Mouse (Mus musculus): ENCODE measurements around the gene Use1.

Gene Use1

DNA sequence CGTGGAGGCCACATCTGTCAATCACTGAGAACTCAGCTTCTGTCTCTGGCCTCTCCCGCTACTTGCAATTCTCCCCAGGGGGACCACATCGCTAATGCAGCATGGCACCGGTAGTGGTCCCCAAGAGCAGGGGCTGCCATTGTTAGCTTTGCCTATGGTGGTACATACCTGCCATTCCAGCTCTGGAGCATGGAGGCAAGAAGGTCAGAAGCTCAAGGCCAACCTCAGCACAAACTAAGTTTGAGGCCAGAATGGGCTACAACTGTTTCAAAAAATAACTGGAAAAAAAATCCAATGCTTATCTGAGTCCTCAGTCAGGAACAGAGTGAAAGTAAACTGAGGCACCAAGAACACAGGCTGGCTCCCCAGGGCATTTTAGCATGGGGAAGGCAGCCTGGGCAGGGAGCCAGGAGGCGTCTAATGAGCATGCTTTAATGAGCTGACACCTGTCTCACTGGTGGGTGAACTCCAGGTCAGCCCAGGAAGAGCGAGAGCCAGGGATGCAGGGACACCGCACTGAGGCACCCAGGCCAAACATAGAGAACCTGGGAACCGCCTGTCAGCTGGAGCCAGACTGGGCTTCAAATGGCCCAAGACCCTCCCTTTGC, 9.9 kb downstream of the Use1 start:
- DNase-seq (ENCODE audit: low spot score in 2 of 2) = no peak

DNA sequence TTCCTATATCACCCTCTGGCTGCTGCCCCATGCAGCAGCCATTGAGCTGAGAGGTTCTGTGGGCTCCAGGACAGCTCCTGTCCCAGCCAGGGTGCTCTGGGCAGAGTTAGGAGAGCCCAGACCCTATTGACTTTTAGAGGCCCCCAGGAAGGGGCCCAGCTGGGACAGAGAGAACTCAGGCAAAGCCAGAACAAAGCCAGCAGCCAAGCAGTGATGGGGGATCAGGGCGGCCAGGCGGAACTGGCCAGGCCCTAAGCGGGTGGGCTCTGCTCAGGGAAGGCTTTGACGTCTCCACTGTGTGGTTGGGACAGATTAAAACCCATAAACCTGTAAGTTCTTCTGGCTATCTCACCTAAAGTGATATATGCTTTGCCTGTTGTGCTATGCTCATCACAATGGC, 12.4 kb downstream of the Use1 start:
- no peak for DNase-seq (ENCODE audit: low spot score in 2 of 2)

DNA sequence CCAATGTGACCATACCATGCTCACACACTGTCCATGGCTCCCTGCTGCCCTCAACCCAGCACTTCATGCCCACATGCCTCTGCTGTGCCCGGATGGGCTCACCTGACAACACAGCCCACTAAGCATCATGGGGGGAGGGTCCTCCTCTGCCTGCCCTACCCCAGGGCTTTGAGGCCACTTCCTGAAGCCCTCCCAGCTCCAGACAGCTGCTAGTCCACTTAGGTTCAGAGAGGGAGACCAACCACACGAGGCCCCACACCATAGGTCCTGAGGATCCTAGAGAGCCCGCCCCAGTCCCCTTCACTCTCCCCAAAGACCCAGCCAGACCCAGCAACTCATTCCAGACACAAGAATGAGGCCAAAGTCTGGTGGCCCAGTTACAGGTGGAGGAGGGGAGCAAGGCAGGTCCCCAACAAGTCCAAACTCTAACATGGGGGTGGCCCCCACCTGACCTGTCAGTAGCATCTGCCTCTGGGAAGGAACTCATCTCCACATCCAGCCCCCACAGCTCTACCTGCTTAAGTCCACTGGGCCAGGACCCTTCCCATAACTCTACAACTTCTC, 12.9 kb downstream of the Use1 start:
- no peak for DNase-seq (ENCODE audit: low spot score in 2 of 2)

DNA sequence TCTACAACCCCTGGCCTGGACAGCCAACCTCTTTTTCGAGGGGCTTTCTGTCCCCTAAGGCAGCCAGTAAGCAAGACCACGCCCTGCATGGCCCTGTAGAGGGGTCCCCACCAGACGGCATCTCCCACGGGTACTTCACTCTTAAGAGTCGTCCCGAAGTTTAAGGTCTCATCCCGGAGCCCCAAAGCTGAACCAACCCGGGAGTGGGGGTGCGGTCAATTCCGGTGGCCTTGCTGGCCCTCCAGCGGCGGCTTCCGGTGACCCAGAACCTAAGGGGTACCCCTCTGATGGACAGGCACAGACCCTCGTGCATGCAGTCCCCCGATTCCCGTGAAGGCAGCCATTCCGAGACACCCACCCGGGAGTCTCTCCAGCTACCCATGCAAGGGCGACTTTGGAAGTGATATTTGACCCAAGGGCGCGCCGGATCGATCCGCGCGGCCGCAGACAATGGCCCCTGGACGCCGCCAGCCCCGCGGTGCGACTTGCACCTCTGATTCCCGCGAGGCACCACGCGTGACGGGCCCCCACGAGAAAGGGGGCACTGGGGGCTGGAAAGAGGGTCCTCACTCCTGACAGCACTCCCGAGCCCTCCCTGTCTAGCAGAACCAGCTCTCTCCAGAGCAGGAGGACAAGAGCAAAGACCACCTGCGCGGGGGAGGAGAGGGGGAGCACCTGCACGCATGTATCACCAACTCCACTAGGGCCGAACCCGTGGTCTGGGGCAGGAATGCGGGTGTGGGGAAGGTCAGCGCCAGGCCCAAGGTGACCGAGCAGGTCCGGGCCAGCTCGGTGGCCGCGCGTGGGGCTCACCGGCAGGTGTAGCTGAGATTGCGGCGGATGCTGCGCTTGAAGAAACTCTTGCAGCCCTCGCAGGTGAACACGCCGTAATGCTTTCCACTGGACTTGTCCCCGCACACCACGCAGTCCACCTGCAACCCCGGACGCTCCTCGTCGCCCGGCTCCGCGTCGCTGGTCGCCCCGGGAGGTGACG, 13.8 kb downstream of the Use1 start:
- no peak for DNase-seq (ENCODE audit: low spot score in 2 of 2)

DNA sequence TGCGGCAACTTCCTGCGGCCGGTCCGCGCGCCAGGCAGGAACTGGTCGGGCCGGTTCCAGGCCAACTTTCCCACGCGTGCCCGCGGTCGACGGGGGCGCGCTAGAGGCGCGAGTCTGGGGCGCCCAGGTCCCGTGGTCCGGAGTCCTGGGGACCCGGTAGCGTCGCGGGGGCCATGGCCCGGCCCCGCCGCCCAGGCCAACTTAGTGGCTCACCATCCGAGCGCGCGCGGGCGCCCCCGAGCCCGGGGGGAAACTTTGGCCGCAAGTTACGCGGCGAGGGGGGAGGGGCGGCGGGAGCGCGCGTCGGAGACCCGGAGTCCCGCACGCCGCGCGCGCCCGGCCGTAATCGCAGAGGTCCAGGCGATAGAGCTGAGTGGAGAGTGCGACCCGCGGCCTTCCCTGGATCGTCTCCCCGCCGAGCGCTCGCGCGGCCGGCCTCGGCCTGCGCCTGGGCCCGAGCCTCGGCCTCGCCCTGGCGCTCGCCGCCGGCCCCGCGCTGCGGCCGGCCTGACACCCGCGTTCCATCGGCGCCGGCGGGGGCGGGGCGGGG, 14.8 kb downstream of the Use1 start, which contains the start of gene Nr2f6:
Gene Nr2f6, minus strand, starts transcription at position 540 of the 550 bp plus-strand sequence.
- DNase-seq (ENCODE audit: low spot score in 2 of 2) = no peak

DNA sequence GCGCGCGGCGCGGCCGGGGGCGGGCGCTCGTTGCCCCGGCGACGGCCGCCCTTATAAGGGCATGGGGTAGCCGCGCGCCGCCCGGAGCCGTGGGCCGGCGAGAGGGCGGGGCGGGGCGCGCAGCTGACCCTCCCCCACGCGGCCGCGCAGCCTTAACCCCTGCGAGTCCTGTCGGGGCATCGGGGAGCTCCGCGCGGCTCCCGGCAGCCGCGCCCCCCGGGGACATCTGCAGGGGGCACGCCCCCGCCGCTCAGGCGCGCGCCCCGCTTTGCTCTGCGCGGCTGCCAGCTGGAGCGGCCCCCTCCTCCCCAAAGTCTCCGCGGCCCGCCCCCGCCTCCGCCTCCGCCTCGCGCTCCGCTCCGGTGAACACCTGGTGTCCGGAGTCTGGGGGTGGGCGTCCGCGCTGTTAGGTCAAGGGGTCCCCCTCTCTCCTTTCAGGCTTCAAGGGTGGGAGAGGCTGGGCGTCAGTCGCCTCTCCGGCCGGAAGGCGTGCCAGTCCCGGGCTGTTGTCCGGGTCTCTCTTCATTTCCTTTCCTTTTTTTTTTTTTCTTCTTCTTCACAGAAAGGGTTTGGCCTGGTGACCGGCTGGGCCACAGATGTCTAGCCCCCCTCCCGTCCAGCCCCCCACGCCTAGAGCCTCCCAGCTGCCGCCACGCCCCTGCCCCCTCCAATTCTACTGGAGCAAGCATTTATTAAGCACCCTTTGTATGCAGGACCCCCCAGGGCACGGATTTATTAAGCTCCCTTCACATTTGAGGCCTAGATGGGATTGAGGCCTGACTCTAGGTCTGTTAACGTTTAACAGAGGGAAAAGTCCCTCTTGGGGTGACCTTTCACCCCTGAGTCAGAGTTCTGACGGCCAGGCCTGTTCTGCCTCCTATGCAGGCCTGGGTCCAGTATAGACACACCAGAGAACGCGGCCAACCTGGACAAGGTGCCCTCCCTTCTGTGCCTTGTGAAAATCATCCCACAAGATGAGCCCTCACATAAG, 15.6 kb downstream of the Use1 start:
- DNase-seq (ENCODE audit: low spot score in 2 of 2) = peak in 1 of 2 experiments; percentile 62

DNA sequence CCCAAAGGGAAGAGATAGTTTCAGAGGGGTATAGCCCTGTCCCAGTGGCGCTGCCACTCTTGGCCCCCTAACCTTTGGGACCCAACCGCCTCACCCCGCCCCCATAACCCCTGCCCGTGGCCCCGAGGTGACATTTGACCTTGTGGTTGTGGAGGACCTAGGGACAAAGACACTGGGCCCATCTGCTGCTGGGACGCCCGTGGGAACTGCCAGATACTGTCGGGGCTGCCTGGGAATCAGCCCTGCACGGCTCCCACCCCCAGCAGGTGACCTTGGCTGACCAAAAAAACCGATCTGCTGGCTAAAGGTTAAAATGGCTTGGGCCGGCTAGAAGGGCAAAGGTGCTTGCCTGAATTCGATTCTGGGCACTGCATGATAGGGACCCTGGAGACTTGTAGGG, 16.7 kb downstream of the Use1 start:
- no peak for DNase-seq (ENCODE audit: low spot score in 2 of 2)

DNA sequence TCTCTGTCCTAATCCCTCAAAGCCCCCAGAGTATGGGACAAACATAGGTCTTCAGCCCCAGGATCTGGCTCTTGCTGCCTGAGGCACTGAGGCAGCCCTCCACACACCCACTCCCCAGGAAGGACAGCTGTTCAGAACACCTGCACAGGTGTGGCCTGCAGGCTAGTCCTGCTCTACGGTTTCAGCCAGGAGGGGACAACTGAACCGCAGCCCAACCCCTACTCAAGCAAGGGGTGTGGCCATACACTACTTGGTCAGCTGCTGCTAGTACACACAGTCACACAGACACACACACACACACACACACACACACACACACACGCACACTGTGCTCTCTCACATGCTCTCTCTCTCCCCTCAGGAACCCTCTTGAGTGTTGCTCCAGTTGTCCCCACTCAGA, 17.2 kb downstream of the Use1 start:
- DNase-seq (ENCODE audit: low spot score in 2 of 2) = no peak

DNA sequence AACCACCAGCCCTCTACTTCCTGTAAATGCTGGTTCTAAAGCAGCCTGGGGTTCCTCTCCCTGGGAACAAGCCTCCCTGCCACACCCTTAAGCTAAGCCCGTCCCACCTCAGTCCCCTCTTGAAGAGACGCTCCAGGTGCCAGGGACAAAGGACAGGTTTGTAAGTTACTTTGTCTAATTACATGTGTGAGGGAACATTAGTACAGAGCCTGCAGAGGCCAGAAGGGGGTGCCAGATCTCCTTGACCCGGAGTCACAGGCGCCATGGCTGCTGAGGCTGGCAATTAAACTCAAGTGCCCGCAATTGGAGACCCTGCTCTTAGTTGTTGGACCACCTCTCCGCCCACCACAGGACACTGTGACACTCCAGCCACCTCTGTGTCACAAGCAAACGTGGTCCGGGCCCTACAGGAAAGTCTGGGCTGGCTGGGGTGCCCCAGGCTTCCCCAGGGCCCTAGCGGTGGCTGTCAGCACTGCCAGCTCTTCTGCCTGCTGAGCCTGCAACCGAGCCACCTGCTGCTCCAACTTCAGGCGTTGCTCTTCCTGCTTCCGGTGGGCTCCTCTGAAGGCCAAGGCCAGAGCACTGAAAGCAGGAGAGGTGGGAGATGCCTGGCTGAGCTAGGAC, 18.7 kb downstream of the Use1 start:
- DNase-seq (ENCODE audit: low spot score in 2 of 2) = no peak

DNA sequence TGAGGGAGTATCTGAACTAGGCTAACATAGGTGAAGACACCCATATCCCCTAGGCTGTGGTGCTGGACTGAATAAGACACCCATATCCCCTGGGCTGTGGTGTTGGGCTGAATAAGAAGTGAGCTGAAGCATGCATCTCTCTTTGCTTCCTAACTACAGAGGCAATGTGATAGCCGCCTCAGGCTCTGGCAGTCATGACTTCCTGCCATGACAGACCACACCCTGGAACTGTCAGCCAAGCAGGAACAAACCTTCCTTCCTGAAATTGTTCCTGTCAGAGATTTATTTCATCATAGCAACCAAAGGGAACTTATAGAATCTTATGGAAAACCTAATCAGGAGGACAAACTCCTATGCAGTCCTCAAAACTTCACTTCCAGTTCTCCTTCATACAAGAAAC, 21.6 kb downstream of the Use1 start:
- no peak for DNase-seq (ENCODE audit: low spot score in 2 of 2)

DNA sequence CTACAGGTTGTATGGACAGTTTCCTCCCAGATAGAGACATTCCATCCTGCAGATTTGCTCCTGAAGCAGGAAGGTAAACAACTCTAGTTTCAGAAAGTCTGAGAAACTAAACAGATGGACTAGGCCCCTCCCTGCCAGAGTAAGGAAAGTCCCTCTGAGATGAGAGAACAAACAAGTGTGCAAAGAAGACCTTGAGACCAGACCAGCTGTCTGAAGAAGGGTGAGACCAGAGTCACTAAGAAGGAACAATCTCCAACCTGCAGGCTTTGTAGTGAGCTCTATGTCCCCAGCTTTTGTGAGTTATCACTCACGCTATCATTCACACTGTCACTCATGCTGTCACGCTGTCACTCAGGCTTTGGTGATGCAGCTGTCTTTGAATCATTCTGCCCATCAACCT, 25.0 kb downstream of the Use1 start:
- no peak for DNase-seq (ENCODE audit: low spot score in 2 of 2)

DNA sequence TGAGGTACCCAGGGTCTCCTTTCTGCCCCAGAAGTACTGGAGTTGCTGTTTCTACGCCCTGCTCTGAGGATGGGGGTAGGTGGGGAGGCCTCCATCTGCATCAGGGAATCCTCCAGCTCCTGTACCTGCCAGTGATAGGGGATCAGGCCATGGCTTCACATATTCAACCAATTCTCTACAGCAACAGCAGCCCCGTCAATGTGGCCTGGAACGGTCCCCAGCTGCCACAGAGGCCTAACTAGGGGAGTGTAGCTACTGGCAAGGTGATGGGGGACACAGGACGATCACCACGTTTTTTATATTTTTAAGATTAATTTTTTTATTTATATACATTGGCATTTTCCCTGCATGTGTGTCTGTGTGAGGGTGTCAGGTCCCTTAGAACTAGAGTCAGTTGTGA, 25.7 kb downstream of the Use1 start:
- DNase-seq (ENCODE audit: low spot score in 2 of 2) = no peak

DNA sequence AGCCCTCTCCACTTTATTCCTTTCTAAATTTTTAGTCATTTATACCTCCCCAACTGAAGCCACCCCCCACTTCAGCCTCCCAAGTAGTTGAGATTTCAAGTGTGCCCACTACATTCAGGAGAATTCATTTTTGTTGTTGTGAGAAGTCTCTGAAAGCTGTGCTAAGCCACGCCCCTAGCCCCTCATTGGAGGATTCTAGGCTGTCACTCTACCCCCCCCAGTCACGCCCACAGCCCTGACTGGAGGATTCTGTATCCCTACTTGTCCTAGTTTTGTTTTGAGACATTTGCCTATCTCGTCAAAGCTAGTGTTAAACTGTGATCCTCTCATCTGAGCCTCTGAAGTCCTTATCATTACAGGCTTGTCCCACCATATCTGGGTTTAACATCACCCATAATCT, 26.2 kb downstream of the Use1 start:
- DNase-seq (ENCODE audit: low spot score in 2 of 2) = no peak

DNA sequence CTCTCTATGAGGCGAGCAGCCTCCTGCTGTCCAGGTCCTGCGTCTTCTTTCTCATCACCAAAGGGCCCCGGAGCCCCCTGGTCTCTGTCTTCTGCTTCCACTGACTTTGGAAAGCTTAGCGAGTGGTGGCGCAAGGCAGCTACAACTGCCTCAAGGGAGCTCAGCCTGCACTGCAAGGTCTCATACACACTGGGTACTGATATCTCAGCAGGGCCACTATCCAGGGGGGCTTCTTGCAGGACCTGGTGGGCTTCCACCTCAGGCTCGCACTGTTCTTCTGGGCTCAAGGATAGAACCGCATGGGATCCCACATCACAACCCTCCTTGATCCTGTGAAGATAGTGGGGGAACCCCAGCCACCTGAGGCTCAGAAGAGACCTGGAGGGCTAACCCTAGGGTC, 27.8 kb downstream of the Use1 start:
- DNase-seq (ENCODE audit: low spot score in 2 of 2) = no peak

DNA sequence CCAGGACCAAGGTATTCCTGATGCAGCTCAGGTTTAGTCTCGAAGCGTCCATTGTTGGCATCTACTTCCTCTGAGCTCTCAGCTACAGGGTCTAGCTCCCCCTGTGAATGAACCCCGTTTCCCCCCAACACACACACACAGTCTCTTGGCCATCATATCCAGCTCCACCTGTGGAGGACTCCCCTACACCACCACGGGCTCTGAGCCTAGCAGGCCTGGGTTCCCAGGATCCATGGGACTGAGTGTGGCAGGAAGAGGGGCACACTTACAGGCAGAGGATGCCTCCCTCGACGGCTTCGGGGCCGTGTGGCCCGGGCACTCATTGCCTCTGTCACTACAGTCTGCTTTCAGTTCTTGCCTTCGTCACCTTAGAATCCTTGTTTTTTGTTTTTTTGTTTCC, 28.4 kb downstream of the Use1 start:
- DNase-seq (ENCODE audit: low spot score in 2 of 2) = no peak

DNA sequence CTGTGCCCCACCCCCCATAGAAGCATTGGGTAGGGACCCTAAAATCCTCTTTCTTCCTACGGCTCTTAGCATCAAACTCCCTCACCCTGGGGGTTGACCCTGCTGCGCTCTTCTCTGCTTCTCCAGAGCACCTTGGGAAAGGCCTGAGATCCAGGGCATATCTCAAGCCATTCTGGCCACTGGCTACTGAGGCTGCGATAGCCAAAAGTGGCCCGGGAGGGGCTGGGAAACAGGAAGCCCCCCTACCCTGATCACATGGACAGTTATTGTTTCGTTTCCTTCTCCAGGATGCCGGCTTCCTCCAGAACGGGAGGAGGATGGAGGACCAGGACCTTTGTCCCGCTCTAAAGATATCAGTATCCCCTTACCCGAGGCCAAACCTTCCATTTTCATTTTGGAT, 29.0 kb downstream of the Use1 start, which contains the start of gene Ushbp1:
Gene Ushbp1, minus strand, starts transcription at position 174 of the 400 bp plus-strand sequence.
- DNase-seq (ENCODE audit: low spot score in 2 of 2) = no peak

DNA sequence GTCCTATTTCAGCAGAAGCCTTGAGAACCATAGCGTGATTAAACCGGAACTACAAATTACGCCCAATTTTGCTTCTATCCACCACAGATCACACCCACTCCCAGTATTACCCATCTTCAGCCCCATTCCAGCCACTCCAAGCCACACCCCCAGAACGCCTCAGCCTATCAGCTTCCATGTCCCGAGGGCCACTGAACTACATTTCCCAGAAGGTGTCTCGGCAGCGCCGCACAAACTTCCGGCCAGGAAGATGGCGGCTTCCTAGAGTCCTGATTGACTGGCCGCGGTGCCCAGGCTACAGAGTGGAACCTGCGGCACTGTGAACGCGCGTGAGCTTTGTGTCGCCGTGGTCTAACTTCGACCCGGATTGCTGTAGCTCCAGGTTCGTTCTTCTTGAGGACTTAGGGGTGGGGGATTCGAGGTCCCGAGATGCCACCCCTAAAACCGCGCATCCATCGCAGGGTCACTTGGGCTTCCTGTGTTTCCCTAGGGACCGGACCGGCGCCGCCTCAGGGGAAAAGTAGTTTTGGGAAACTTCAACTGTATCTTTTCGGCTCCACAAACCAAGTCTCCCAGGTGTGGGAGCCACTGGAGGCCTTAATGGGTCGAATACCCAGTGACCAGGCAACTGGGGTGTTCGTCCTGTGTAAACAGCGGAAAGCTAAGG, 30.1 kb downstream of the Use1 start, which contains the start of gene Babam1:
Gene Babam1, plus strand, starts transcription at position 223 of the 667 bp plus-strand sequence.
- peak; percentile 93 to 95 for DNase-seq (ENCODE audit: low spot score in 2 of 2)

DNA sequence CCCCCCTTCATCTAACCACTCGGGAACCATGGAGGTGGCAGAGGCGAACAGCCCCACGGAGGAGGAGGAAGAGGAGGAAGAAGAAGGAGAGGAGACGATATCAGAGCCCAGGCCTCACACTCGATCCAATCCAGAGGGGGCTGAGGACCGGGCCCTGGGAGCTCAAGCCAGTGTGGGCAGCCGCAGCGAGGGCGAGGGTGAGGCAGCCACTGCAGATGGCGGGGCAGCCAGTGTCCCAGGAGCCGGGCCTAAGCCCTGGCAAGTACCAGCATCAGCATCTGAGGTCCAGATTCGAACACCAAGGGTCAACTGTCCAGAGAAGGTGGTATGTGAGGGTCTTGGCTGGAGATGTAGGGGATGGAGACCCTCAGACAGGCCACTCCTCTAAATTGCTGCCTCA, 31.1 kb downstream of the Use1 start:
- DNase-seq (ENCODE audit: low spot score in 2 of 2) = no peak

DNA sequence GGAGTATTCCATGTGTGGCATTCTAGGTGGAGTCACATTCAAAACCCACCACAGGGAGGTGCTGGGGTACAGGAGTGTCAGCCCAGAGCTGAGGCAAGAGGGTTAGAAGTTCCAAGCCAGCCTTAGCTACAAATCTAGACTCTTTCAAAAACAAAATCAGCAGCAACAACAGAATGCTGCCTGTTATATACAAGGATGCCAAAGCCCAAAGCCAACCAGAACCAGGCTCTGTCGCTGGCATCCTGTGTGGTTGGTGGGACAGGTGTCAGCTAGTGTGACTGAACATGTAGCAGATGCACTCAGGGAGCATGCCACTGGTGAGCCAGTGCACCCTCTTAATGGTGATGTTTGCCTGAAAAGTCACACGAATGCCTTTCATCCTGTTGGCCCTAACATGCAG, 34.2 kb downstream of the Use1 start:
- DNase-seq (ENCODE audit: low spot score in 2 of 2) = no peak

DNA sequence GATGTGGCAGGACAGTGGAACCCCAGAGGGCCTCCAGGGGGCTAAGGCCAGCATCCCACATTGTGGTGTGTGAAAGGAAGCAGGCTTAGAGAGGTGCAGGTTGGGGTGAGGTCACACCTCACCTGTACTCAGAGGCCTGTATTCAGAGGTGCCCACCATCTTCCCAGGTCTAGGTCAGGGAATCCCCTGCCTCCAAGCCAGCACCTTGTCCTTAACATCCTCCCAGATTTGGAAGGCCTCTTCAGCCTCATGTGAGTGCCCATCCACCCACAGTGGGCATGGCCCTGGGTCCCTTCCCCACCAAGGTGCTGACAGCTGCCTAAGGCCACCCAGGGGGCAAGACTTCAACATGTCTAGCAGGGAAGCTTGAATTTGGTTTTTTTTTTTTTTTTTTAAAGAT, 34.8 kb downstream of the Use1 start:
- DNase-seq (ENCODE audit: low spot score in 2 of 2) = no peak

Data from frontal cortex, postnatal 36 days (tissue).